Mouse (Mus musculus): ENCODE data around the gene Odam. TPM values are rescaled to one million over a fixed set of nuclear protein-coding genes. Genes with fewer than 3 reads are reported as not detected.

Odam gene
- total RNA-seq (2021): not detected

DNA sequence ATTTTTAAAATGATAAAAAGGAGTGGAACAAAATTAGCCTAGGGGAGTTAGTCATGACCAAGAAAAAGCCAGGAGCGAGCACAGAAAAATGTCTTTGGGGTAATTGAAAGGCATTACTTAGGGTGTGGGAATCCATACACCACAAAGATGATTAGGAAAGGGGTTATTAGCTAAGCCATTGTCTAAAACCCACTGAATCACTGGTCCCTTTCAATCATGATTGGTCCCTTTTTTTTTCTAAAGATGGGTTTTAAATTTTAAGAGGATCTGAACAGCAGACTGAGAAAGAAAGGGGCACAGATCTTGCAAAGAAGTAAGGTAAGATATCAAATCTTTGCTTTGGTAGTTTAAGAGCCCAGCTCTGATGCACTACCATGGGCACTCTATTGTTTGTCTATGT is at the start of gene Odam:
TSS of gene Odam (plus strand) at position 301 of the 400 bp plus-strand sequence.
- intact Hi-C loops (cut with DNase I): no loop called here
- DNase-seq (ENCODE audit: low spot score in 2 of 2): no peak

- intact Hi-C loops (cut with DNase I): no loop called here
- no peak for DNase-seq (ENCODE audit: low spot score in 2 of 2)
These were observed 29.6 kb upstream of the Odam start for GRCm38 (mm10) chr5:87855136-87855716.

GRCm38 (mm10) chr5:87870084-87870483 is 14.7 kb upstream of the Odam start:
- intact Hi-C loops (cut with DNase I): no loop called here
- no peak for DNase-seq (ENCODE audit: low spot score in 2 of 2)

- intact Hi-C loops (cut with DNase I): no loop called here
- no peak for DNase-seq (ENCODE audit: low spot score in 2 of 2)
These were observed 13.4 kb upstream of the Odam start for GRCm38 (mm10) chr5:87871423-87871822.

GRCm38 (mm10) chr5:87925372-87925771 is 40.5 kb downstream of the Odam start, which contains the start of gene Csn3:
Csn3 (plus strand) TSS chr5:87925579.
- no peak for DNase-seq (ENCODE audit: low spot score in 2 of 2)
- intact Hi-C loops (cut with DNase I): no loop called here

DNA sequence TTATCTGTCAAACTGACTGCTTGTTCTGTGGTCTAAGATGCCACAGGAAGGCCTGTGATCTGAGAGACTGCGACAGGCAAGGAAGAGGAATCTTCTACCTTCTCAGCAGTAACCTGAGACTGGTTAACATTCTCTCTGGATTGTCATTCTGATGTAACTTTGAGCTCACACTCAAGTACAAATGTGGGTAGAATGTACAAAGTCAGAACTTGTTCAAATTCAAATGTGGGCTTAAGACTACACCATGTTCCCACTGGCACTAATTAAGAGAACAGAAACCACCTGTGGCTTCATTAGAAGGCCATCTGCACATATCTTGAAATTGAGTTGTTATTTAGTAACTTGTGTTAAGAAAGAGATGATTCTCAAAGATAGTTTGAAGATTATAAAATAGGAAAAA is 46.8 kb downstream of the Odam start:
- DNase-seq (ENCODE audit: low spot score in 2 of 2): no peak

DNA sequence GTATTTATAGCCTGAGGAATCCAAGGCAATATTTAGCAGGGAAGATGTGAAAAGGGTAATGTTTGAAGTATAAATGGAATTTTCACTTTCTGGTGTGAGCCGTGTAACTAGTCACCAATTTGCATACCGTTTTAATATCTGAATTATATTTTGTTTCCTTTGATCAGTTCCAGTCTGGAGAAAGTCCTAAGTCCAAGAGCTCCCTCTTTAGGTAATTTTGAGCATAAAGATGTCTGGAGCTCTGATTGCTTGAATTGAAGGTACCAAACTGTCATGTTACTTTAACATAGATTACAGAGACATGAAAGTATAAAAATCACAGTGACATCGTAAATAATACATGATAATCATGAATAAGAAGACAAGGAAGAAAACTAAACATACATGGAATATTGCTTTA is 55.9 kb downstream of the Odam start:
- intact Hi-C loops (cut with DNase I): loop anchor here (2.0 kb wide), 1 partner anchor 158 kb away; no protein-coding TSS in a partner anchor
- DNase-seq (ENCODE audit: low spot score in 2 of 2): no peak

More for the DNA sequence above, 46.8 kb downstream of the Odam start:
- intact Hi-C loops (cut with DNase I): no loop called here

- DNase-seq (ENCODE audit: low spot score in 2 of 2): no peak
- intact Hi-C loops (cut with DNase I): no loop called here
These were observed 57.7 kb downstream of the Odam start for GRCm38 (mm10) chr5:87942515-87942914.

Other genes starting within 250 kb of the Odam start
- not detected for gene Csn1s1, start 218.8 kb upstream of the Odam start, total RNA-seq (2021)
- gene Csn2, start 185.4 kb upstream of the Odam start, total RNA-seq (2021): not detected
- not detected for gene Csn1s2a, start 110.5 kb upstream of the Odam start, total RNA-seq (2021)
- not detected for gene Csn1s2b, start 76.9 kb upstream of the Odam start, total RNA-seq (2021)
- not detected for gene Prr27, start 59.3 kb upstream of the Odam start, total RNA-seq (2021)
- not detected for gene Csn3, start 40.5 kb downstream of the Odam start, total RNA-seq (2021)
- gene 2310003L06Rik, start 84.4 kb downstream of the Odam start, total RNA-seq (2021): not detected
- not detected for gene Gm28434, start 84.5 kb downstream of the Odam start, total RNA-seq (2021)
- gene Cabs1, start 94.4 kb downstream of the Odam start, total RNA-seq (2021): not detected
- not detected for gene Smr3a, start 117.5 kb downstream of the Odam start, total RNA-seq (2021)
- not detected for gene Smr2, start 201.5 kb downstream of the Odam start, total RNA-seq (2021)
- not detected for gene Gm11116, start 226.5 kb downstream of the Odam start, total RNA-seq (2021)

Data from left cerebral cortex, postnatal 36 days (tissue).